Mouse (Mus musculus) MN1 (cell line): ENCODE measurements at regions not wholly inside any gene's neighbourhood (a gene's known extent, or its start where the extent isn't known, plus 50 kb on each side); places are given as distances from the start of the nearest gene placed in this dataset.

Source experiments
- DNase-seq: peaks from one replicate; pipeline ENCODE4 v3.0.0-alpha.2; 2016; ENCODE audit warnings: low spot score

DNA sequence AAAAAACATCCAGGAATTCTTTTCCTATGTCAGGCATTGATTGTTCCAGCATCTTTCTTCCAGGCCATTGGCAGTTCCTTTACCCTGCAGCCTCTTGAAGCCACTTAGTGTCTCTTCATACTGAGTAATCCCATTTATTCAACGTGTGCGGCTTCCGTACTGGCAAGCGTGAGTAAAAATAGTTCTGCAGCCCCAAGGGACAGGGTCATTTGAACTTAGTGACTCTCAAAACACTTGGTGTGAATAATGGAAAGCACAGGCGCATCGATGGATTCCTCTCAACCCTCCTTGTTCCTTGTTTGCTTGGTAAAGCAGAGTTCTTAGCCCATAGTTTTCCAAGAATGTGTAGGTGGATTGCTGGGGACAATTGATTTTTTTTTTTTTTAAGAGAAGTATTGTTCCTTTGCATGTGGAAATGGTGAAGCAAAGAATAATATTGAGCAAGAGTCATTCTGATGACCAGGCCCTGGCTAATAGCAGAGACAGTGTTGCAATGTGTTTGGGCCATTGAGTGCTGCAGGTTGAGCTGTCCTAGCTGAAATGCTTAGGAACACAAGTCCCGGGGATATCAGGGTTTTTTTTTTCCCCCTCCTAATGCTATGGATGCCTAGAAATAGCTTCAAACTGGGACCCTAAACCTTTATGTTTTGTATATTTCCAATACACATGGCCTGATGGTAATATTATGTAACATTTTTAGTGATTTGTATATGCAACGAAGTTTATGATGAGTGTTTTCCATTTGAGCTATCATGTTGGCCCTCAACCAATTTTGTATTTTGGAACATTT, 1294.1 kb upstream of the A1bg start:
- no peak for DNase-seq

- no peak for DNase-seq
Observed at GRCm38 (mm10) chr15:62215616-62216398, 1293.0 kb upstream of the A1bg start.

DNA sequence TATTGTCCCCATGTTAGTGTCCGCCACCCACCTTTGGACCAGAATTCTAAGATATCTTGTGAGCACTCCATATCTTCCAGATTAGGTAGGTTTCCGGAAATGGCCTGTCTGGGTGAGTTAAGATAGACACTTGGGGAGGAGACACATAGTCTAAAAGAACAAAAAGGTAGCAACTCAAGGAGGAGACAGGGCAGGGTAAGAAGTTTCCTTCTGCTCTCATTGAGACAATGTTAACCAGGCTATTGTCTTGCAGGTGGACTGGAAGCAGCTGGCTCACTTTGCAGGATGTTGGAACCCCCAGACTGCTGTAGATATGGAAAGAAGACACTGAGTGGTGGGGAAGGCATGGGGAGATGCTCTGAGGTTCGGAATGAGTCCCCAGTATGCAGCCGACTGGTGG, 1291.5 kb upstream of the A1bg start:
- DNase-seq = no peak

- no peak for DNase-seq
Observed at GRCm38 (mm10) chr15:62212283-62212910, 1289.6 kb upstream of the A1bg start.

GRCm38 (mm10) chr15:62209881-62210481, 1287.2 kb upstream of the A1bg start:
- DNase-seq = no peak

DNA sequence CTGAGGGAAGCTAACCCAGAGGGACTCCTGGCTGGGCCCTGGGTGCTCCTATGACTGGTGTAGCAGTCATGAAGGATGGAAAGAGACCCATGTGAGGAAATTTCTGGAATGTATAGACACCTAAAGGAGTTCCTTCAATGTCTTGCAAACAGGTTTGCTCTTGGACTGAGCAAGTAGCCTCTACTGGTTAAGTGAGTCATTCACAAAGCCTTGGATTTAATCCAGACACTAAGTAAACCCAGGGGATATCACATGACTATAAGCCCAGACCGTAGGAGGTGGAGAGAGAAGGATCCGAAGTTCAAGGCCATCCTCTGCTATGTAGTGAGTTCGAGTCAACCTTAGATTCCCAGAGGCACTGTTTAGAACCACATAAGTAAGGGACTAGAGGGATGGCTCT, 1286.5 kb upstream of the A1bg start:
- DNase-seq = peak; percentile 30

- DNase-seq = peak; percentile 67
Observed at GRCm38 (mm10) chr15:62206502-62206902, 1283.7 kb upstream of the A1bg start.

GRCm38 (mm10) chr15:62203951-62204905, 1281.4 kb upstream of the A1bg start:
- DNase-seq = no peak

- DNase-seq = no peak
Observed at GRCm38 (mm10) chr15:62202781-62203375, 1280.1 kb upstream of the A1bg start.

DNA sequence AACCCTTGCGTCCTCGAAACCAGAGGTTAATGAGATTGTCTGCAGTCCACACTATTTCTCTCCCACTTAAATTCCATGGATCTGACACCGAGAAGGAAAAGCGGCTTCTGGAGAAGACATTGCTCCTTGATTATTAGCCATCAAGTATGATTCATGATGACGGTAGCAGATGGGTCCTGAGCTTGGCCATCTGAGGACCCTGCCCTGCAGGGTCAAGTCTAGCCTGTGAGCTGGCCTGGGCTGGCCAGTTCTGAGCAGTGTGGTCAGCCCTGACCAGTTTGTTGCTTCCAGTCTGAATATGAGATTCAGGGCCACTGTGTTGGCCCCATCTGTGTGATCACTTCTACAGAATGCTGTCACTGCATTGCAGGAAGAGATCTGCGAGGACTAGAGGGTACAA, 1275.9 kb upstream of the A1bg start:
- DNase-seq = no peak

DNA sequence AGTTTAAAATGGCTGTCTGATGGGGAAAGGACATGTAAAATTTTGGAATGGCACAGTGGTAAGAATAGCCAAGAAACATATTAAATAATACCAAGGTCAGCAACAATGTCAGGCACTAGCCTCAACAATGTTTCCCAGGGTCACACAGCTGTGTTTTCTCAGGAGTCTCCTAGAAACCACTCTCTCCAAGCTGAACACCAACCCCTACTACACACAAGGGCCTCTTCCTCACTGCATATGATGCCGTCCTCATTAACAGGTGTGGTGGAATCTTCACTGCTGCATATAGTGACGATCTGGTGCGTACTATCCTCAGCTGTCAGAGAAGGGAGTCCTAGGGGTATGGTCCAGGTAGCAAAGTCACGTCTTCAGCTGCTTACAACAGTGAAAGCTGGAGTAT, 1275.4 kb upstream of the A1bg start:
- DNase-seq = no peak

- no peak for DNase-seq
Observed at GRCm38 (mm10) chr15:62195440-62195839, 1272.6 kb upstream of the A1bg start.

- DNase-seq = no peak
Observed at GRCm38 (mm10) chr15:62192706-62193105, 1269.9 kb upstream of the A1bg start.

DNA sequence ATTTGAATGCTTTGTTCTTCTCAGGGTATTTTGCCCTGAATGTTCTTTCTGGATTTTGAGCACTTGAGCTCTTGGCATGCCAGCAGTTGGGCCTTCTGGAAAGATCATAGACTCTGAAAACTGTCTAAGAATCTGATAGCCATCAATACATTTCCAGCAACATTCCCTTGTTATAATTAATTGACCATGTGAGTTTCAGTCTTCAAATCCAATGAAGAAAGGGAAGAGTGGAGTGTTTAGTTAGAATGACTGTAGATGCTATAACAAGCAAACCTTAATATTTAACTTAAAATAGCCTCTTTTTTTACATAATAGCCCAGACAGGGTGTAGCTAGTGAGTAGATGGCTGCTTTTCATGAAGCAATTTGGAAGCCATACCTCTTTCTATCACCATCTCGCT, 1268.8 kb upstream of the A1bg start:
- DNase-seq = no peak

GRCm38 (mm10) chr15:62190977-62191614, 1268.3 kb upstream of the A1bg start:
- DNase-seq = no peak

- no peak for DNase-seq
Observed at GRCm38 (mm10) chr15:62190224-62190910, 1267.6 kb upstream of the A1bg start.

GRCm38 (mm10) chr15:62189565-62190181, 1266.9 kb upstream of the A1bg start:
- DNase-seq = no peak

DNA sequence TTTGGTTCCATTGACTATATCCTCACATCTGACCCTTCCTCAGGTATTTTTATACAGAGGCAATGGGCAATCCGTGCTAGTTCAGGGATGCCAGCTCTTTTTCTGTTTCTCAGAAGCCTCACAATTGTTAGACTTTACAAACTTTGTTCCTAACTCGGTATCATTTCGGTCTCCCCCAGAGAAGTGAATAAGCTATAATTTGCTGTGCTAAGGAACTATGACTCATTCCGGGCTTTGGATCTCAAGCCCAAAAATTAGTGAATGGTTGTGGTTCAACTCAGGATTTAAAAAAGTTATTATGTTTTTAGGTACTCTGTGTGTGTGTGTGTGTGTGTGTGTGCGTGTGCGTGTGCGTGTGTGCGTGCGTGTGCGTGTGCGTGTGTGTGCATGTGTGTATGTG, 1263.7 kb upstream of the A1bg start:
- no peak for DNase-seq

DNA sequence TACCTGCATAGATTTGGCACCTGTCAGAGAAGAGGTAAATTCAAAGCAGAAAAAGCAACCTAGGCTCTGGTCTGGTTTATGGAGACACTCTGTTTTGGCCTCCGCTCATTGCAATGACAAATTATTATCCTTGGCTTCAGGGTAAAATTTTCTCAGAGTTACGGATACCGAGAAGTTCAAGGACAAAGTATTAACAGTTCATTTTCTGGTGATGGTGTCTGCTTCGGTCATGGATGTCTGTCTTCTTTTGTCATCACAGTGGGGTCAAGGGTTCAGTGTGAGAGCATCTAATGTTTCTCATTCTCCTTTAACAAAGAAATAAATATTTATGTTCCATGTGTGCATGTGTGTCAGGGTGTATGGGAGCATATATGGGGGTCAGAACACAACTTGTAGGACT, 1261.0 kb upstream of the A1bg start:
- no peak for DNase-seq
